Mouse (Mus musculus) heart, postnatal 14 days (tissue): ENCODE data around the gene Hnrnpul2. TPM values are rescaled to one million over a fixed set of nuclear protein-coding genes. Genes with fewer than 3 reads are reported as not detected.

ENCODE experiments used
- total RNA-seq, 2 experiments: library from RNA; stranded (reverse); gene quantifications; 2 replicates each; pipeline ENCODE4 v1.2.3; 2021

Gene Hnrnpul2
- total RNA-seq, 2 experiments from 2014 or later, result 48.5 to 51.1 TPM

Other genes starting within 250 kb of the Hnrnpul2 start
- under 1 TPM; 0.05 to 0.17 TPM for gene Slc22a8, start 228.8 kb upstream of the Hnrnpul2 start, total RNA-seq
- gene Slc22a6, start 202.0 kb upstream of the Hnrnpul2 start, total RNA-seq, result not detected
- under 1 TPM in 1 of 2 experiments, not detected in 1; 0.05 TPM for gene Chrm1, start 156.2 kb upstream of the Hnrnpul2 start, total RNA-seq
- gene Slc3a2, start 96.6 kb upstream of the Hnrnpul2 start, total RNA-seq, result 10 to 100 TPM; 39.8 to 50.9 TPM
- gene Wdr74, start 84.2 kb upstream of the Hnrnpul2 start, total RNA-seq, result 10 to 100 TPM; 19.1 to 20.1 TPM
- gene 1700092M07Rik, start 79.3 kb upstream of the Hnrnpul2 start, total RNA-seq, result under 1 TPM in 1 of 2 experiments, not detected in 1; 0.95 TPM
- gene Stx5a, start 78.6 kb upstream of the Hnrnpul2 start, total RNA-seq, result 10 to 100 TPM; 37.4 to 40.5 TPM
- 10 to 100 TPM; 59.3 to 59.5 TPM for gene Nxf1, start 62.9 kb upstream of the Hnrnpul2 start, total RNA-seq
- gene Tmem223, start 49.0 kb upstream of the Hnrnpul2 start, total RNA-seq, result 100 to 1,000 TPM; 110 to 121 TPM
- gene Tmem179b, start 45.5 kb upstream of the Hnrnpul2 start, total RNA-seq, result 10 to 100 TPM; 15.7 to 17.9 TPM
- gene Taf6l, start 33.6 kb upstream of the Hnrnpul2 start, total RNA-seq, result 1 to 10 TPM; 7.2 to 8.9 TPM
- gene Polr2g, start 21.4 kb upstream of the Hnrnpul2 start, total RNA-seq, result 10 to 100 TPM; 53.9 to 63.0 TPM
- 1 to 10 TPM; 1.2 to 2.3 TPM for gene Zbtb3, start 17.5 kb upstream of the Hnrnpul2 start, total RNA-seq
- 10 to 100 TPM; 15.1 to 15.4 TPM for gene Ttc9c, start 677 bp upstream of the Hnrnpul2 start, total RNA-seq
- gene AC129217.1, start 9.8 kb downstream of the Hnrnpul2 start, total RNA-seq, result not detected
- gene Bscl2, start 17.5 kb downstream of the Hnrnpul2 start, total RNA-seq, result 10 to 100 TPM; 21.3 to 28.0 TPM
- gene Gng3, start 19.2 kb downstream of the Hnrnpul2 start, total RNA-seq, result not detected
- 1 to 10 TPM; 3.4 to 5.4 TPM for gene Lrrn4cl, start 30.8 kb downstream of the Hnrnpul2 start, total RNA-seq
- gene Ubxn1, start 51.5 kb downstream of the Hnrnpul2 start, total RNA-seq, result 100 to 1,000 TPM; 109 to 116 TPM
- gene Uqcc3, start 60.9 kb downstream of the Hnrnpul2 start, total RNA-seq, result 10 to 100 TPM; 53.3 to 53.8 TPM
- gene Lbhd1, start 63.7 kb downstream of the Hnrnpul2 start, total RNA-seq, result 1 to 10 TPM; 3.9 to 6.1 TPM
- gene Gm49403, start 63.9 kb downstream of the Hnrnpul2 start, total RNA-seq, result not detected
- gene 1810009A15Rik, start 68.8 kb downstream of the Hnrnpul2 start, total RNA-seq, result 10 to 100 TPM; 16.0 to 16.4 TPM
- gene Gm49416, start 68.9 kb downstream of the Hnrnpul2 start, total RNA-seq, result 1 to 10 TPM in 1 of 2 experiments, not detected in 1; 1.2 TPM
- gene Ints5, start 73.0 kb downstream of the Hnrnpul2 start, total RNA-seq, result 10 to 100 TPM; 12.3 to 12.9 TPM
- 10 to 100 TPM; 60.6 to 63.7 TPM for gene Ganab, start 78.1 kb downstream of the Hnrnpul2 start, total RNA-seq
- 10 to 100 TPM; 37.1 to 38.0 TPM for gene B3gat3, start 100.4 kb downstream of the Hnrnpul2 start, total RNA-seq
- 10 to 100 TPM; 12.4 to 12.7 TPM for gene Rom1, start 109.3 kb downstream of the Hnrnpul2 start, total RNA-seq
- gene Eml3, start 109.5 kb downstream of the Hnrnpul2 start, total RNA-seq, result 10 to 100 TPM; 12.5 to 16.2 TPM
- gene Mta2, start 121.9 kb downstream of the Hnrnpul2 start, total RNA-seq, result 10 to 100 TPM; 42.1 to 44.8 TPM
- gene Tut1, start 133.8 kb downstream of the Hnrnpul2 start, total RNA-seq, result 1 to 10 TPM; 7.6 TPM
- gene Eef1g, start 147.0 kb downstream of the Hnrnpul2 start, total RNA-seq, result 100 to 1,000 TPM; 220 to 273 TPM
- 100 to 1,000 TPM; 288 to 310 TPM for gene Ahnak, start 169.3 kb downstream of the Hnrnpul2 start, total RNA-seq